Mouse (Mus musculus): Measurements from ENCODE around the gene Slc6a6. TPM values are rescaled to one million over a fixed set of nuclear protein-coding genes. Genes with fewer than 3 reads are reported as not detected.

Gene Slc6a6
- polyA plus RNA-seq, 1 experiment from 2014 or later, result 60.0 TPM

DNA sequence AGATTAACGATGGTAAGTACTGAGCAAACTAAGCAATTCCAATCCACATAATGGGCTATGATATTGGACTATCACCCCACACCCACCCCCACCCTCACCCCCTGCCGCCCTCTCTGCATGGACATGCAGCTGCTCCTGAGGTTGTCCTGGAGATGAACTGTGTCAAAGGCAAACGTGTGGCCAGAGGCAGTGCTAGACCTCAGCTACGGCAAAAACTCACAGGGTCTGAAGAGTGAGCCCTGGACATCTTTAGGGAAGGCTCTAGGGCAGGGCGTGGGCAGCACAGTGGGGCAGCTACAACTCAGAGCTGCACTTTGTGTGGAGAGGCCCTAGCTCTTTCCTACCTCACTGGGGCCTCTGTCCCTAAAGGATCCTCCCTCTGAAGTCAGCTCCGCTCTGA, 13.6 kb upstream of the Slc6a6 start:
- Histone ChIP-seq H3K27me3 (replicated peaks) (0 out of 2 replicates have a peak, but pooled peaks cover 11% of the 10 kb centered on the region), H3K9ac (no peak overlapping the region)
- no peak for ATAC-seq (ENCODE audit: extremely low read depth, insufficient number of reproducible peaks, low FRiP score, low TSS enrichment)

DNA sequence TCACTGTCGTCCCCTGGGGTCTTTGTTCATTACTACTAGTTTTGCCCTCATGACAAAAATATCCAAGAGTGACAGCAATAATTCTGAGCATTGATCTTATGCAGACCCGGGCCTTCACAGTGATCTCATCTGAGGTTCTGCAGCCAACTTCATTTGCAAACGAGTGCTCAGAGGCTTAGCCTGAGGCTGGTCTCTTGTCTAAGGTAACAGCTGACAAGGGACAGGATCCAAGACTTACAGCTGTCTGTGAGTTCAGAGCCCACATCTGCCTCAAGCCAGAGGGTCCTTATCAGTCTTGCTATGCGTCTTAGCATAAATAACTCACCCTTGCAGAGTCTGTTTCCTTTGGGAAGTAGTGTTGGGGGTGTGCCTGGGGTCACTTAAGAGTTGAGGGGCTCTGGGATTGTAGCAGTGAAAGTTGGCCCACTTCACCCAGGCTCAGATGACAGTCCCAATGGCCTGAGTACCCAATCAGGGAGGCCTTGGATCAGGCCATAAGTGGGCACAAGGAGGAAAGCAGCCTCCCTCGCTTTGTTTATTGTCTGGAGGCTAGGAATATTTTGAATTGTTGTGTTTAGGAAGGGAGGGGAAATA, 9.0 kb upstream of the Slc6a6 start:
- Histone ChIP-seq H3K4me2 (no peak overlapping the region), H3K27ac (replicated peaks) (peak overlapping the region; percentile 61), H3K9ac (no peak overlapping the region), H3K27me3 (replicated peaks) (peaks cover 14% of the 10 kb centered on the region; the same call in 1 of the 2 replicates), H3K4me1 (peaks cover 46% of the 10 kb centered on the region), H3K4me3 (no peak overlapping the region), H3K9me3 (no peaks in the 10 kb centered on the region), H3K36me3 (no peaks in the 10 kb centered on the region)
- no peak for ATAC-seq (ENCODE audit: extremely low read depth, insufficient number of reproducible peaks, low FRiP score, low TSS enrichment)
- 22% methylated on average over 5 of the region's 5 CpGs for WGBS

More for the DNA sequence above, 13.6 kb upstream of the Slc6a6 start:
- WGBS, result 65% methylated on average over 6 of the region's 6 CpGs
- H3K4me1 ChIP-seq, result peaks cover 24% of the 10 kb centered on the region
- H3K9me3 ChIP-seq, result no peaks in the 10 kb centered on the region
- H3K4me3 ChIP-seq, result no peak overlapping the region
- no peak overlapping the region for H3K4me2 ChIP-seq
- H3K27ac ChIP-seq (replicated peaks), result no peak overlapping the region
- H3K36me3 ChIP-seq, result no peaks in the 10 kb centered on the region

DNA sequence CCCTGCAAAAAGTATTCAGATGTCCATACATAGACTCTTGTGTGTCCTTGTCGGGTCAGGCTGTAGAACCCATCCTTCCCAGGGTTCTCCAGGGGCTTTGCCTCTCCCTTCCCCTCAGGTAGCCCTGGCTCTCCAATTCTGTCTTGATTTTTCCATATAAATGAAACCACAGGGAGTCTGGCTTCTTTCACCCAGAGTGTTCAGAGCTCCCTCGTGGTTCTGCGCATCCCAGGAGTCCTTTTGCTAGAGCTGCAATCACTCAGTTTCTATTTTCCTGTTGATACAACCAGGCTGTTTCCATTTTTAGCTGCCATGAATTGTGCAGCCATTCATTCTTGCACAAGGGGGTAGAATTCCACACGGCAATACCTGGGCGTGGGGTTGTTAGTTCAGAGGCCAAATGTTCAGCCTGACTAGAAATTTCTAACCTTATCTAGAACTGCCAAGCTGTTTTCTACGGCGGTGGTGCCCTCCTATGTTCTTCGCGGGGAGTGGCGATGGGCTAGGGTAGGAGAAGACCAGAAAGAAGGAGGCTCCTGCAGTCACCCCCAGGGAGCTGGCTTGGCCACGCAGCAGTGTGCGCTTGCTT, 5.3 kb upstream of the Slc6a6 start:
- WGBS, result 27% methylated on average over 12 of the region's 12 CpGs
- Histone ChIP-seq H3K9me3 (no peaks in the 10 kb centered on the region), H3K9ac (peak overlapping the region; percentile 69), H3K4me2 (peak overlapping the region; percentile 35), H3K27me3 (replicated peaks) (peaks cover 7% of the 10 kb centered on the region), H3K36me3 (no peaks in the 10 kb centered on the region), H3K4me3 (no peak overlapping the region; the same call in 1 of the 2 replicates), H3K27ac (replicated peaks) (peak overlapping the region; percentile 71), H3K4me1 (peaks cover 49% of the 10 kb centered on the region)
- ATAC-seq (ENCODE audit: extremely low read depth, insufficient number of reproducible peaks, low FRiP score, low TSS enrichment), result no peak

DNA sequence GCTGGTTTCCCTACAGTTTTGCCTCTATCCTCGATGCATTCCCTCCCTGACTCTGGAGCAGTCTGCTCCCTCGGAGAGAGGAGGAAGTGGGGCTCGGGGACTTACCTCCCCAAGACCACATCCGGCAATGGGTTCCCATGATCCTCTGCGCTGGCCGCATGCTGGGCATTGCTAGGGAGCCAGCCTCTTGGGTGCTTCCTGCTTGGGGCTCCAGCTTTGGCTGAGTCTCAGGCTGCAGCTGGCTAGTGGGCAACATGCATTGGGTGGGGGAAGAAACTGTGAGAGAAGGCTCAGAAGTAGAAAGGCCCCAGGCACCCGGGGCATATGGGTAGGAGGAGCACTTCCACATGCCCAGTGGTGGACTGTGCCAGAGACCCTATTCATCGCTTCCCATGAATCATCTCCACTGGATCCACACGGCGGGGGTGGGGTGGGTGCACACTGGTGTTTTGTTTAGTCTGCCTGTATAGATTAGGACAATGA, 4.7 kb upstream of the Slc6a6 start:
- peaks cover 7% of the 10 kb centered on the region for H3K27me3 ChIP-seq (replicated peaks)
- ATAC-seq (ENCODE audit: extremely low read depth, insufficient number of reproducible peaks, low FRiP score, low TSS enrichment), result no peak
- H3K27ac ChIP-seq (replicated peaks), result peak overlapping the region; percentile 71
- WGBS, result 57% methylated on average over 10 of the region's 10 CpGs
- H3K4me1 ChIP-seq, result peaks cover 44% of the 10 kb centered on the region
- H3K36me3 ChIP-seq, result no peaks in the 10 kb centered on the region
- H3K9me3 ChIP-seq, result no peaks in the 10 kb centered on the region
- H3K4me3 ChIP-seq, result no peak overlapping the region; the same call in 1 of the 2 replicates
- peak overlapping the region; percentile 35 for H3K4me2 ChIP-seq
- H3K9ac ChIP-seq, result peak overlapping the region; percentile 69

DNA sequence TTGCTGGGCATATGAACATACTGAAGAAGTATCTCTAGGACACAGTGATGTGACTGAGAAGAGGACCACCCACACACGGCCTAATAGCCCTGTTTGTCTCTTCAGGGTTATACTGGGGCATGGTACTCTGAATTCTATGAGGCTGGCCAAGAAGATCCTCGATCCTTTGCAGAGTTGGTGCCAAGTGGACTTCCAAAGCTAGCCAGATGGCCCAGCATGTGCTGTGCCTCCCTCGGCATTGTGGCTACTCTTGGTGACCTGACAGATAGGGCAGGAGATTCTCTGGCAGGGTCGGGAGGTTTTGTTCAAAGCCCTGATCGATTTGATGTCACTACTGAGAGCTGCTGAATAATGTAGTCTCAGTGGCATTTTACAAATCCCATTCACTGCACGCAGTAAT, 4.1 kb upstream of the Slc6a6 start:
- 74% methylated on average over 6 of the region's 6 CpGs for WGBS
- H3K4me3 ChIP-seq, result no peak overlapping the region
- H3K4me1 ChIP-seq, result peaks cover 41% of the 10 kb centered on the region
- peaks cover 7% of the 10 kb centered on the region for H3K27me3 ChIP-seq (replicated peaks)
- H3K27ac ChIP-seq (replicated peaks), result no peak overlapping the region
- ATAC-seq (ENCODE audit: extremely low read depth, insufficient number of reproducible peaks, low FRiP score, low TSS enrichment), result no peak
- no peaks in the 10 kb centered on the region for H3K36me3 ChIP-seq
- no peaks in the 10 kb centered on the region for H3K9me3 ChIP-seq
- no peak overlapping the region for H3K9ac ChIP-seq
- H3K4me2 ChIP-seq, result no peak overlapping the region

DNA sequence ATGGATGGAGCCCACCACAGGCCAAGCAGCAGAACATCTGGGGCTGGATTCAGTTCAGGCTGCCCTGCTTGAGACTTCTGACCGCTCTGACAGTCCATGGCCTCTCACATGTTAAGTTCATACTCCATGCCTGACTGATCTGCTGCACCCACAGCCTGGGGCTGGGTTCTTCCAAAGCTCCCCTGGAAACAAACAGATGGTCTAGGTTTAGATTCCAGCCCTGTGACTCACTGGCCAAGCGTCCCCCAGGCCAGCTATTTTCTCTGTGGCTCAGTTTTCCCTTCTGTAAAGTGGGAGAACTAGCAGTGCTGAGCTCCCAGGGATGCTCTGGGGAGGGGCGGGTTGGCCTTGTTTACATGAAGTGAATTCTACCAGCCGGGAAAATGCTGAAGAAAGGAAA, 2.0 kb upstream of the Slc6a6 start:
- WGBS, result 75% methylated on average over 4 of the region's 4 CpGs
- Histone ChIP-seq H3K9me3 (no peaks in the 10 kb centered on the region), H3K36me3 (no peaks in the 10 kb centered on the region), H3K27me3 (replicated peaks) (peaks cover 7% of the 10 kb centered on the region), H3K9ac (no peak overlapping the region), H3K4me2 (no peak overlapping the region), H3K4me1 (peaks cover 54% of the 10 kb centered on the region), H3K27ac (replicated peaks) (no peak overlapping the region), H3K4me3 (no peak overlapping the region)
- ATAC-seq (ENCODE audit: extremely low read depth, insufficient number of reproducible peaks, low FRiP score, low TSS enrichment), result no peak

DNA sequence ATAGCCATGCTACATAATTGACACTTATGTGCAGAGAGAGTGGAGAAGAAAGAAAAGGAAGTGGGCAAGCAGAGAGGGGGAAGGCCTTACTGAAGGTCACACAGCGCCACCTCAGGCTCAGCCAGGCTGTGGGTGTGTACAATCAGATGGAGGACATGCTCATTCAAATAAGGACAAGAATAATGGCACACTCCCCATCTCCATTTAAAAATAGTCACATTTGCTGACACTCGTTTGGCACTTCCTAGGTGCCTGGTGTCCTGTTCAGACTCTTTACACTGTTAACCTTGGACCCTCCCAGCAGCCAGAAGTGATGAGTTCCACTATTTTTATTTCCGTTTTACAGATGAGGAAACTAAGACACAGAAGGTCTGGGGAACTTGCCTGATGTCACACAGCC, 732 bp upstream of the Slc6a6 start:
- Histone ChIP-seq H3K4me1 (peaks cover 63% of the 10 kb centered on the region), H3K4me2 (peak overlapping the region; percentile 94), H3K36me3 (no peaks in the 10 kb centered on the region), H3K9ac (peak overlapping the region; percentile 98), H3K27ac (replicated peaks) (peak overlapping the region; percentile 94), H3K4me3 (peak overlapping the region; percentile 91), H3K27me3 (replicated peaks) (peaks cover 7% of the 10 kb centered on the region), H3K9me3 (no peaks in the 10 kb centered on the region)
- 30% methylated on average over 3 of the region's 3 CpGs for WGBS
- no peak for ATAC-seq (ENCODE audit: extremely low read depth, insufficient number of reproducible peaks, low FRiP score, low TSS enrichment)

DNA sequence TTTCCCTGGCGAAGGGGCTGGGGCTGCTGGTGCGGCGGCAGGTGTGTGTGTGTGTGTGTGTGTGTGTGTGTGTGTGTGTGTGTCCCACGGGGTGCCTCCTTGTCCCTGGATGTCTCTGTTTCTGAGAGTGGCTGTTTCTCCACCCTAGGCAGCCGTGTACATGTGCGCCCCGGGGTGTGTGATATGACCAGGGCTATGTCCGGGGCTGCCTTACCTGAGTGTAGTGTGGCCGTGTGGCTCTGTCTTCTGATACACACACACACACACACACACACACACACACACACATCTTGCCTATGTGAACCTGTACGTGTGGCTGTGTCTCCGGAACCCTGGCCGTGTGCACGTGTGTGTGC, 599 bp downstream of the Slc6a6 start:
- peaks cover 63% of the 10 kb centered on the region for H3K4me1 ChIP-seq
- H3K9me3 ChIP-seq, result no peaks in the 10 kb centered on the region
- 5% methylated on average over 12 of the region's 13 CpGs for WGBS
- peak overlapping the region; percentile 94 for H3K27ac ChIP-seq (replicated peaks)
- peak overlapping the region; percentile 98 for H3K9ac ChIP-seq
- H3K4me2 ChIP-seq, result peak overlapping the region; percentile 94
- peak; percentile 19; the same call in 1 of the 2 replicates for ATAC-seq (ENCODE audit: extremely low read depth, insufficient number of reproducible peaks, low FRiP score, low TSS enrichment)
- peak overlapping the region; percentile 91 for H3K4me3 ChIP-seq
- no peaks in the 10 kb centered on the region for H3K36me3 ChIP-seq
- peaks cover 7% of the 10 kb centered on the region for H3K27me3 ChIP-seq (replicated peaks)

DNA sequence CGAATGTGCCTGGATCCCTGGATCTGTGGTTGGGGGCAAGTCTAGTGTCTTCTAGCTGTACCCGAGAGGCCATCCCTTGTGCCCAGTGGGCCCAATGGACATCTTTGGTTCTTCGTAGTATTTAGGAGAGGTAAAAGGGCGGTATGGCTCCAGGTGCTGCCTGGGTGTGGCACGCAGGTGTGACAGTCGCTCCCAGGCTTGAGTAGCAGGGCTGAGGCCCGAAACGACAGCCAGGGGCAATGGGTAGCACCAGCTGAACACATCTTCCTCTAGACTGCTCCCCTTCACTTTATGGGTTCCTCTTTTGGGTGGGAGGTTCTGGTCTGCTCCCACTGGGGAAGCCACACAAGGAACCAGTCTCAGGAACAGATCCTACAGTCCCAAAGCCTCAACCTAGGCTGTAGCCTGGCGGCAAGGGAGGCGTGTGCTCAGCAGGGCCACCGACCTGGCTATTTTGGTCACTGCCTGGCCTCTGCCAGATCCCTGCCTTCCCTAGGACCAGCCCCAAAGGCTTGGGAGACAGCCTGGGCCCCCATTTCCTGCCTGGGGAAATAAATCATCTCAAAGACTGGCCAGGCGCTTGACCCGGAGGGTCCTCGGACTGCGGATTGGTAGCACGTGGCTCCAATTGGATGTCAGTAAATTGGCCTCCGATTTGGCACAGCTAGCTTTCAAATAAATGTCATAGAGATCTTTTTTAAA, 1.1 kb downstream of the Slc6a6 start:
- Histone ChIP-seq H3K27ac (replicated peaks) (peak overlapping the region; percentile 94), H3K9ac (peak overlapping the region; percentile 98), H3K27me3 (replicated peaks) (peaks cover 3% of the 10 kb centered on the region), H3K9me3 (no peaks in the 10 kb centered on the region), H3K4me2 (peak overlapping the region; percentile 94), H3K36me3 (no peaks in the 10 kb centered on the region; the same call in 1 of the 2 replicates), H3K4me3 (peak overlapping the region; percentile 91), H3K4me1 (peaks cover 65% of the 10 kb centered on the region)
- ATAC-seq (ENCODE audit: extremely low read depth, insufficient number of reproducible peaks, low FRiP score, low TSS enrichment), result no peak
- WGBS, result 18% methylated on average over 17 of the region's 17 CpGs

DNA sequence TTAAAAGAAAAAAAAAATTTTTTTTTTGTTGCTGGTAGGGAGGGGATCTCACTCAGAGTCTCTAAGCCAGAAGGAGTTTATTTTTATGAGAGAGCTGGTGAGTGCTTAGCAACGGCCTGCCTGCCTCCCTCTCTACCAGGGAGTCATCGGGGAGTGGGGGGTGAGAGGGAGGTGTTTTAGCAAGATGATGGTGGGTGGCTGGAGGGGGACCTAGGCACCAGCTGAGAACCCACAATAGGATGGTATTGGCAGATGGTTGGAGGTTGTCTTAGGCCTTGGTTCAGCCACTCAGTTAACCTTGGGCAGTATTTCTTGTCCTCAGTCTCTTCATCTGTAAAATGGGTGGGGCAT, 1.7 kb downstream of the Slc6a6 start:
- H3K4me1 ChIP-seq, result peaks cover 70% of the 10 kb centered on the region
- H3K4me2 ChIP-seq, result peak overlapping the region; percentile 94
- ATAC-seq (ENCODE audit: extremely low read depth, insufficient number of reproducible peaks, low FRiP score, low TSS enrichment), result no peak
- WGBS, result 32% methylated on average over 2 of the region's 2 CpGs
- peak overlapping the region; percentile 94 for H3K27ac ChIP-seq (replicated peaks)
- H3K9me3 ChIP-seq, result no peaks in the 10 kb centered on the region
- peak overlapping the region; percentile 98 for H3K9ac ChIP-seq
- H3K4me3 ChIP-seq, result peak overlapping the region; percentile 91
- H3K36me3 ChIP-seq, result peaks cover 5% of the 10 kb centered on the region; the same call in 1 of the 2 replicates
- no peaks in the 10 kb centered on the region for H3K27me3 ChIP-seq (replicated peaks)

DNA sequence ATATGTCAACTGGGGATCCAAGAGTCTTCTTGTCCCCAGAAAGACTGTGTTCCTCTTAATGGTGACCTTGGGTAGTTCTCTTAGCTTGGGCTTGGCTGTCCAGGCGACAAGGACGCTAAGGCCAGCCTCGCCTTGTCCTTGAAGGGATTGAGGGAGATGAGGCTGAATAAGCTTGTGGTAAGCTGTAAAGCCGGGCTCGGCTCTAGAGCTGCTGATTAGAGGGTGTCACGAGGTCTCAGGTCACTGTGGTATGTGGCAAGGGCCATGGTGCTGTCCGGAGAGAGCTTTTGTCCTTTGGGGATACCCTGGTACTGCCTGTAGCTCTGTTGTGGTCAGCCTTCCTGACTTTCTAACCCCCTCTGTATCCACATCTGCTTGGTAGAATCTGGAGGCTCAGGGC, 2.0 kb downstream of the Slc6a6 start:
- Histone ChIP-seq H3K27me3 (replicated peaks) (no peaks in the 10 kb centered on the region), H3K4me2 (peak overlapping the region; percentile 94), H3K9me3 (no peaks in the 10 kb centered on the region), H3K36me3 (peaks cover 7% of the 10 kb centered on the region; the same call in 1 of the 2 replicates), H3K27ac (replicated peaks) (peak overlapping the region; percentile 94), H3K4me3 (peak overlapping the region; percentile 91), H3K9ac (peak overlapping the region; percentile 98), H3K4me1 (peaks cover 72% of the 10 kb centered on the region)
- ATAC-seq (ENCODE audit: extremely low read depth, insufficient number of reproducible peaks, low FRiP score, low TSS enrichment), result no peak
- WGBS, result 49% methylated on average over 7 of the region's 7 CpGs

All from heart, embryonic 13.5 days (tissue).